8 mouse cellular contexts compared by ENCODE assay signal in genomic region chr3:20366558-20367522, GRCm38 (mm10). TPM values are rescaled to one million over a fixed set of nuclear protein-coding genes. Genes with fewer than 3 reads are reported as not detected.
DNase-seq lines count a peak whose midpoint lies in the region; ATAC-seq and TF ChIP-seq lines count a peak whose summit lies in the region.

Gene Agtr1b (minus strand): TSS chr3:20367177.

- H3K4me3 ChIP-seq in kidney, postnatal 0 days (replicated peaks; ENCODE audit: low read depth, low read length): peak within 1 kb of the TSS; percentile 26
- no peak within 1 kb of the TSS for H3K4me3 ChIP-seq in kidney, adult 2 months (ENCODE audit: insufficient read depth, low read depth, low read length)
- H3K4me3 ChIP-seq in forebrain, embryonic 10.5 days: peak within 1 kb of the TSS; percentile 44
- H3K4me3 ChIP-seq in intestine, postnatal 0 days (ENCODE audit: low read depth, low read length): peak within 1 kb of the TSS; percentile 20; the same call in 1 of the 2 replicates
- H3K4me3 ChIP-seq in neural tube, embryonic 13.5 days: peak within 1 kb of the TSS; percentile 29

- TF ChIP-seq POLR2A in kidney, adult 2 months (IDR thresholded peaks at IDR 0.05; ENCODE audit: low read depth, low read length): no peak

- no peaks in the 10 kb centered on the region for H3K27me3 ChIP-seq in kidney, postnatal 0 days (ENCODE audit: insufficient read depth, low read length)
- no peaks in the 10 kb centered on the region for H3K27me3 ChIP-seq in kidney, adult 2 months (replicated peaks; ENCODE audit: control insufficient read depth, insufficient read depth, low read length)
- no peaks in the 10 kb centered on the region for H3K27me3 ChIP-seq in forebrain, embryonic 10.5 days (ENCODE audit: poor library complexity, severe bottlenecking)
- H3K27me3 ChIP-seq in intestine, postnatal 0 days (replicated peaks; ENCODE audit: control insufficient read depth, insufficient read depth, low read length): no peaks in the 10 kb centered on the region
- H3K27me3 ChIP-seq in neural tube, embryonic 13.5 days: no peaks in the 10 kb centered on the region

- DNase-seq in kidney, postnatal 0 days (ENCODE audit: low spot score): peak; percentile 80
- no peak for DNase-seq in kidney, adult 2 months
- DNase-seq in adrenal gland, postnatal 10 days: peak; percentile 53
- DNase-seq in forebrain, embryonic 10.5 days (ENCODE audit: extremely low spot score, low spot score): peak; percentile 16

- no peaks in the 10 kb centered on the region for H3K36me3 ChIP-seq in kidney, postnatal 0 days (ENCODE audit: insufficient read depth, low read length)
- H3K36me3 ChIP-seq in kidney, adult 2 months (ENCODE audit: control insufficient read depth, insufficient read depth, low read length): no peaks in the 10 kb centered on the region
- no peaks in the 10 kb centered on the region for H3K36me3 ChIP-seq in forebrain, embryonic 10.5 days (replicated peaks)
- H3K36me3 ChIP-seq in intestine, postnatal 0 days (ENCODE audit: control insufficient read depth, insufficient read depth): no peaks in the 10 kb centered on the region
- no peaks in the 10 kb centered on the region for H3K36me3 ChIP-seq in neural tube, embryonic 13.5 days

- no peak for TF ChIP-seq CTCF in kidney, postnatal 0 days (IDR thresholded peaks at IDR 0.05; ENCODE audit: low read depth)
- TF ChIP-seq CTCF in kidney, adult 2 months (conservative IDR thresholded peaks at IDR 0.05; ENCODE audit: insufficient read depth, insufficient read length, low read depth, low read length): no peak
- no peak for TF ChIP-seq CTCF in intestine, postnatal 0 days (IDR thresholded peaks at IDR 0.05; ENCODE audit: low read depth)

- H3K9me3 ChIP-seq in kidney, postnatal 0 days (replicated peaks; ENCODE audit: low read length): no peaks in the 10 kb centered on the region
- no peaks in the 10 kb centered on the region for H3K9me3 ChIP-seq in forebrain, embryonic 10.5 days
- no peaks in the 10 kb centered on the region for H3K9me3 ChIP-seq in intestine, postnatal 0 days (ENCODE audit: control insufficient read depth)
- no peaks in the 10 kb centered on the region for H3K9me3 ChIP-seq in neural tube, embryonic 13.5 days

- ATAC-seq in kidney, postnatal 0 days (replicated peaks; ENCODE audit: low FRiP score, low read depth): peak; percentile 77
- no peak for ATAC-seq in intestine, postnatal 0 days
- peak; percentile 86 for ATAC-seq in neural tube, embryonic 13.5 days (ENCODE audit: low read depth)
- no peak for ATAC-seq in monocyte, adult 5-6 weeks (replicated peaks; ENCODE audit: insufficient number of reproducible peaks, low FRiP score, low TSS enrichment, poor library complexity, severe bottlenecking)
- ATAC-seq in CD4-positive, CD25-positive, alpha-beta regulatory T cell, adult 4 months: no peak

- peak within 1 kb of the TSS; percentile 49 for H3K4me2 ChIP-seq in kidney, postnatal 0 days (ENCODE audit: low read length)
- peak within 1 kb of the TSS; percentile 44 for H3K4me2 ChIP-seq in intestine, postnatal 0 days (replicated peaks; ENCODE audit: low read depth)
- H3K4me2 ChIP-seq in neural tube, embryonic 13.5 days: peak within 1 kb of the TSS; percentile 57

- 11% methylated on average over 19 of the region's 19 CpGs for WGBS in kidney, postnatal 0 days
- WGBS in kidney, adult 2 months: 14% methylated on average over 19 of the region's 19 CpGs
- 12% methylated on average over 19 of the region's 19 CpGs for WGBS in forebrain, embryonic 10.5 days
- WGBS in intestine, postnatal 0 days: 10% methylated on average over 19 of the region's 19 CpGs
- 12% methylated on average over 19 of the region's 19 CpGs for WGBS in neural tube, embryonic 13.5 days

- H3K4me1 ChIP-seq in kidney, postnatal 0 days (replicated peaks; ENCODE audit: insufficient read depth, low read length): 0 out of 2 replicates have a peak, but pooled peaks cover 4% of the 10 kb centered on the region
- H3K4me1 ChIP-seq in kidney, adult 2 months (ENCODE audit: control insufficient read depth, insufficient read depth, low read length): no peaks in the 10 kb centered on the region
- H3K4me1 ChIP-seq in forebrain, embryonic 10.5 days: peaks cover 8% of the 10 kb centered on the region
- H3K4me1 ChIP-seq in intestine, postnatal 0 days (replicated peaks; ENCODE audit: control insufficient read depth, insufficient read depth, low read length): no peaks in the 10 kb centered on the region
- peaks cover 11% of the 10 kb centered on the region for H3K4me1 ChIP-seq in neural tube, embryonic 13.5 days (replicated peaks)

- no peak within 1 kb of the TSS for H3K27ac ChIP-seq in kidney, postnatal 0 days
- H3K27ac ChIP-seq in kidney, adult 2 months (ENCODE audit: insufficient read depth, low read depth, low read length): no peak within 1 kb of the TSS
- no peak within 1 kb of the TSS for H3K27ac ChIP-seq in forebrain, embryonic 10.5 days
- no peak within 1 kb of the TSS for H3K27ac ChIP-seq in intestine, postnatal 0 days (ENCODE audit: low read depth, low read length)
- H3K27ac ChIP-seq in neural tube, embryonic 13.5 days (replicated peaks): no peak within 1 kb of the TSS

- 0 out of 2 replicates have a peak within 1 kb of the TSS, but pooled peaks have one; percentile 13 for H3K9ac ChIP-seq in kidney, postnatal 0 days (ENCODE audit: low read depth, low read length)
- H3K9ac ChIP-seq in intestine, postnatal 0 days (ENCODE audit: low read depth, low read length): no peak within 1 kb of the TSS
- peak within 1 kb of the TSS; percentile 57; the same call in 1 of the 2 replicates for H3K9ac ChIP-seq in neural tube, embryonic 13.5 days

RNA-seq across cellular contexts. Expression of gene Agtr1b, which starts in this region (rescaled TPM):
- 1.3 and 1.6 TPM in 2 replicates for polyA plus RNA-seq in kidney, postnatal 0 days (2015; fragmentation: Nextera tagmentation; extraction: Ambion mirVana)
- 0.05 and 0.10 TPM in 2 replicates for polyA plus RNA-seq in kidney, adult 2 months (2012; rRNA removed)
- 1 to 10 TPM; 6.6 to 9.1 TPM for total RNA-seq in adrenal gland, postnatal 10 days (2021)
- polyA plus RNA-seq in forebrain, embryonic 10.5 days (2016; fragmentation: Nextera tagmentation; extraction: Ambion mirVana): not detected in 2 replicates
- 0.52 and 0.75 TPM in 2 replicates for polyA plus RNA-seq in intestine, postnatal 0 days (2015; fragmentation: Nextera tagmentation; extraction: Ambion mirVana)
- 0.17 and 0.36 TPM in 2 replicates for polyA plus RNA-seq in neural tube, embryonic 13.5 days (2015; fragmentation: Nextera tagmentation; extraction: Ambion mirVana)
- total RNA-seq in monocyte, adult 5-6 weeks (2017): not detected in 3 replicates
- polyA plus RNA-seq in CD4-positive, CD25-positive, alpha-beta regulatory T cell, adult 4 months (2017; shearing (Covaris generic)): not detected

Comparison
In these comparisons a context has a peak if more than half of its experiments do, and no peak if none do; other contexts are left out.
1. Peak in DNase-seq and H3K4me3 ChIP-seq in forebrain, embryonic 10.5 days; RNA of the gene not detected or under 1 TPM.
2. Peak in ATAC-seq, H3K4me3 ChIP-seq, H3K9ac ChIP-seq and H3K4me2 ChIP-seq in neural tube, embryonic 13.5 days; RNA of the gene not detected or under 1 TPM.